Mouse (Mus musculus) intestine, postnatal 0 days (tissue): ENCODE measurements around the gene Chpf. TPM values are rescaled to one million over a fixed set of nuclear protein-coding genes. Genes with fewer than 3 reads are reported as not detected.

Experiments
- ATAC-seq: fragments of 200-750 bp; cut with Nextera tagmentation; 2 replicates; pipeline ENCODE4 v1.8.0; 2017; ENCODE audit warnings: mild to moderate bottlenecking, moderate TSS enrichment, moderate library complexity
- H3K27ac ChIP-seq: fragments of 300-500 bp; sonication (generic); 2 replicates; pipeline ENCODE4 v1.5.1; 2014; ENCODE audit warnings: mild to moderate bottlenecking, low read depth, low read length, moderate library complexity
- H3K27me3 ChIP-seq: fragments of 300-500 bp; sonication (generic); replicated peaks from 2 replicates; pipeline ENCODE4 v1.6.1; 2014; ENCODE audit warnings: low read length, mixed read lengths; ENCODE audit not compliant: control insufficient read depth, insufficient read depth
- H3K36me3 ChIP-seq: fragments of 300-500 bp; sonication (generic); 2 replicates; pipeline ENCODE4 v1.6.1; 2014; ENCODE audit warnings: mild to moderate bottlenecking, moderate library complexity; ENCODE audit not compliant: control insufficient read depth, insufficient read depth
- H3K4me1 ChIP-seq: fragments of 300-500 bp; sonication (generic); replicated peaks from 2 replicates; pipeline ENCODE4 v1.6.1; 2014; ENCODE audit warnings: antibody characterized with exemption, low read length, mixed read lengths; ENCODE audit not compliant: control insufficient read depth, insufficient read depth
- H3K4me2 ChIP-seq: fragments of 300-500 bp; sonication (generic); replicated peaks from 2 replicates; pipeline ENCODE4 v1.6.1; 2014; ENCODE audit warnings: low read depth, mild to moderate bottlenecking, moderate library complexity
- H3K4me3 ChIP-seq: fragments of 300-500 bp; sonication (generic); 2 replicates; pipeline ENCODE4 v1.5.1; 2014; ENCODE audit warnings: low read depth, low read length
- H3K9ac ChIP-seq: fragments of 300-500 bp; sonication (generic); 2 replicates; pipeline ENCODE4 v1.6.1; 2014; ENCODE audit warnings: mild to moderate bottlenecking, low read depth, low read length
- H3K9me3 ChIP-seq: fragments of 300-500 bp; sonication (generic); 2 replicates; pipeline ENCODE4 v1.6.1; 2016; ENCODE audit warnings: mixed run types; ENCODE audit not compliant: control insufficient read depth
- CTCF ChIP-seq: sonication (generic); IDR thresholded peaks from 2 replicates; pipeline ENCODE4 v1.5.1; 2016; ENCODE audit warnings: low read depth, mild to moderate bottlenecking, control low read depth, antibody characterized with exemption, moderate library complexity
- WGBS: fragments of 180-500 bp; shearing (Covaris S2); extraction: QIAGEN DNeasy Blood & Tissue Kit; methylation state at CpG from one replicate; pipeline ENCODE4 v1.1.7; 2014; 5-methylcytosine and 5-hydroxymethylcytosine counted together
- polyA plus RNA-seq: library from polyadenylated mRNA; unstranded; fragments of >200 nt; fragmentation: Nextera tagmentation; extraction: Ambion mirVana; gene quantifications from 2 replicates; pipeline ENCODE4 v1.2.1, GENCODE M21; 2015

Gene Chpf
- polyA plus RNA-seq, 1 experiment from 2014 or later = 22.3 TPM

- H3K9me3 ChIP-seq = no peaks in the 10 kb centered on the region
- no peak overlapping the region for H3K9ac ChIP-seq
- no peaks in the 10 kb centered on the region for H3K36me3 ChIP-seq
- no peaks in the 10 kb centered on the region for H3K4me1 ChIP-seq
- no peak overlapping the region for H3K4me2 ChIP-seq
- 24% methylated on average over 14 of the region's 14 CpGs for WGBS
- H3K27ac ChIP-seq = no peak overlapping the region
- H3K4me3 ChIP-seq = no peak overlapping the region
- H3K27me3 ChIP-seq = peaks cover 43% of the 10 kb centered on the region
- ATAC-seq = no peak
- TF ChIP-seq CTCF = peak; percentile 61
These were observed 22.2 kb downstream of the Chpf start for GRCm38 (mm10) chr1:75456746-75457564.

DNA sequence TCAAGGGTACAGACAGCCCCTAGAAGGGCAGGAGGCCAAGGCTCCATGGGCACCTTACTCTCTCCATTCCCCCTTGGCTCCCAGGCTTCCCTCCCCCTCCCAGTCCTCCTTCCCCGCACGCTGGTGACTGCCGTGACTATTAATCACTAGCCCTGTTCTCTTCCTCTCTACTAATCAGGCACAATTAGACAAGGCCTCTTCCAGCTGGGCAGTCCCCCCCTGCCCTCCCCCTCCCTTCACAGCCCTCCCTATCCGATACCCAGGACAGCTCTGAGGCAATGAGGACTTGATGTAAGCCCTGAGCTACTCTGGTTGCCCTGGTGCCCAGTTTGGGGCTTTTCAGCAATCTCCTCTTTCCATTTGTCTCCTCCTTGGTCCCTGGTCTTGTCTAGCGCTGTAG, 23.2 kb downstream of the Chpf start:
- Histone ChIP-seq H3K27me3 (peaks cover 53% of the 10 kb centered on the region), H3K27ac (no peak overlapping the region), H3K9ac (no peak overlapping the region), H3K4me2 (no peak overlapping the region), H3K9me3 (no peaks in the 10 kb centered on the region), H3K4me1 (no peaks in the 10 kb centered on the region), H3K4me3 (no peak overlapping the region), H3K36me3 (no peaks in the 10 kb centered on the region)
- 47% methylated on average over 5 of the region's 5 CpGs for WGBS
- TF ChIP-seq CTCF = no peak
- ATAC-seq = no peak

DNA sequence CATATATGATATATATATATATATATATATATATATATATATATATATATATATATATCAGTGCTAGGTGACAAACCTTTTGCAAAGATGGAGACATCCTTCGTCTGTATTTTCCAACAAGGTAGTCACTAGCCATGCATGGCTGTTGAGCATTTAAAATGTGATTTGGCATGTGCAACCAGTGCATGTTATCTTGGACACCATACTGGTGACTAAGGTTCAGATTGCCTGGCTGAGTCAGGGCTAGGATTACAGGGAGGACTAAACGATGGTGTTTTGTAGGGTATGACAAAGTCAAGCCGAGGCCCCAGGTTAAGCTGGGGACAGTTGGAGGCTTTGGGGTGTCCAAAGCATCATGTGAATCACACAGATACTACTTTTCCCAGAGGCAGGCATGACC, 23.7 kb downstream of the Chpf start:
- H3K27me3 ChIP-seq = peaks cover 58% of the 10 kb centered on the region
- H3K27ac ChIP-seq = no peak overlapping the region
- H3K9ac ChIP-seq = no peak overlapping the region
- TF ChIP-seq CTCF = no peak
- 76% methylated on average over 3 of the region's 3 CpGs for WGBS
- H3K36me3 ChIP-seq = no peaks in the 10 kb centered on the region
- ATAC-seq = no peak
- no peak overlapping the region for H3K4me3 ChIP-seq
- no peaks in the 10 kb centered on the region for H3K4me1 ChIP-seq
- H3K9me3 ChIP-seq = no peaks in the 10 kb centered on the region
- no peak overlapping the region for H3K4me2 ChIP-seq

DNA sequence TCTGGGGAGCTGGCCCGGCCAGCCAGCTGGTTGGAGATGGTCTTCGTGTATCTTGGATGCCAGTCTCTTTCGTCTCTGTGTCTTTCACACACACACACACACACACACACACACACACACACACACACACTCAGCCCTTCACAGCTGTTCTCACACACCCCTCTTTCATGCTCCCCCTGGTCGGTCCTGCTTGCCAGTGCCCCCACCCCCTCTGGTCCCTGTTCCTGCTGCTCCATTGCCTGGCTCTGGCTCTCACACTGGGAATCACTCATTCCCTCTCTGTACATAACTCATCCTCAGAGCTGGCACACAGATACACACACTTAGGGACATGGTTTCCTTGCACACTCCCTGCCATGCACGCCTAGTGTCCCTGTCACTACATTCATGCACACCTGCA, 27.2 kb downstream of the Chpf start:
- H3K4me2 ChIP-seq = no peak overlapping the region
- TF ChIP-seq CTCF = no peak
- peaks cover 8% of the 10 kb centered on the region for H3K4me1 ChIP-seq
- WGBS = 71% methylated on average over 5 of the region's 5 CpGs
- no peak for ATAC-seq
- no peak overlapping the region for H3K9ac ChIP-seq
- no peak overlapping the region for H3K27ac ChIP-seq
- H3K36me3 ChIP-seq = no peaks in the 10 kb centered on the region
- H3K27me3 ChIP-seq = peaks cover 79% of the 10 kb centered on the region
- H3K4me3 ChIP-seq = no peak overlapping the region
- H3K9me3 ChIP-seq = no peaks in the 10 kb centered on the region

DNA sequence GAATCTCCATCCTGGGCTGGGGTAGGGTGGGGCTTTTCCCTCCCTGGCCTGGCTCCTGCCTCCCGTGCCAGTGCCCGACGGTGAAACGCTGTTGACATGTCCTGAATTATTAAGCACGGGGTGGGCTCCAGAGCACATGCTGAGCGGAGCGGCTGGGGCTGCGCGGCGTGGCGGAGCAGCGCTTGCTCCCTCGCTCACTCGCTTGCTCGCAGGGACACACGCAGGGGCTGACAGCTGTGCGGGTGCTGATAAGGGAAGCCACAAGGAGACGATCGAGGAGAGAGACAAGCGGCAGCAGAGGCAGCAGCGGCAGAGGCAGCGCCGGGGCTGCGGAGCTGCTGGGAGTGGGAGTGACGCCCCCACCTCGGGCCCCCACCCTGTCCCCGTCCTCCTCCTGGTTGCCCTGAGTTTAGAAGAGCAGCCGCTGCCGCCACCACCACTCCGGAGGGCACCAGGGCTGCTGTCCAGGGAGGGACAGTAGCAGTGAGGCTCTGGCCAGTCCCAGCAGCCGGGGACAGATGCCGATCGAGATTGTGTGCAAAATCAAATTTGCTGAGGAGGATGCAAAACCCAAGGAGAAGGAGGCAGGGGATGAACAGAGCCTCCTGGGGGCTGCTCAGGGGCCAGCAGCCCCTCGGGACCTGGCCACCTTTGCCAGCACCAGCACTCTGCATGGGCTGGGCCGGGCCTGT, 28.6 kb downstream of the Chpf start, which contains the start of gene Asic4:
Gene Asic4, plus strand, starts transcription at position 123 of the 692 bp plus-strand sequence.
- Histone ChIP-seq H3K9ac (no peak within 1 kb of the TSS), H3K27me3 (peaks cover 78% of the 10 kb centered on the region), H3K4me3 (0 out of 2 replicates have a peak within 1 kb of the TSS, but pooled peaks have one; percentile 3), H3K4me2 (peak within 1 kb of the TSS; percentile 50), H3K4me1 (peaks cover 9% of the 10 kb centered on the region), H3K36me3 (no peaks in the 10 kb centered on the region), H3K27ac (no peak within 1 kb of the TSS), H3K9me3 (no peaks in the 10 kb centered on the region)
- WGBS = 1% methylated on average over 32 of the region's 35 CpGs
- ATAC-seq = no peak
- no peak for TF ChIP-seq CTCF

GRCm38 (mm10) chr1:75449377-75450135, 29.6 kb downstream of the Chpf start:
- no peak overlapping the region for H3K9ac ChIP-seq
- no peaks in the 10 kb centered on the region for H3K9me3 ChIP-seq
- H3K4me3 ChIP-seq = 0 out of 2 replicates have a peak overlapping the region, but pooled peaks have one; percentile 3
- 16% methylated on average over 8 of the region's 8 CpGs for WGBS
- TF ChIP-seq CTCF = no peak
- no peak for ATAC-seq
- H3K4me1 ChIP-seq = peaks cover 9% of the 10 kb centered on the region
- H3K36me3 ChIP-seq = no peaks in the 10 kb centered on the region
- H3K4me2 ChIP-seq = no peak overlapping the region
- H3K27ac ChIP-seq = no peak overlapping the region
- peaks cover 72% of the 10 kb centered on the region for H3K27me3 ChIP-seq
